10 mouse cellular contexts compared by ENCODE assay signal in the genomic region with DNA sequence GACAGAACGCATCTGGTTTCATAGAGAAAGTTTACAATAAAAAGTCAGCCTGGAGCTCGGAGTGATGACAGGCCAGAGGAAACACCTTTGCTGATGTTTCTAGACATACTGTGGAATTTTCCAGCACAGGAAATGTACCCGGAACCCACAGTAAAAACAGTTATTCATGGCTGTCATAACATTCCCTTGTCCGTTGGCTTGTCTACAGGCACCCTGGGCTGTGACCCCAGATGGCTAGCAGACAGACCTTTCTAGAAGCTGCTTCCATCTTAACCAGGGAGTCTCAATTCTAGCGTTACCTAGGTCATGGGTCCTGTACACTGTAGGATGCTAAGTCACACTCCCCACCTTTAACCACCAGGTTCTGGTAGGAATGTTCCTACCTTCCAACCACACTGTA.
DNase-seq lines count a peak whose midpoint lies in the region; ATAC-seq lines count a peak whose summit lies in the region.
"Had no signal": no experiment of that assay in that cellular context is flagged by ENCODE, and none has a peak within 500 bp of the region (broad histone marks: within the 10 kb centered on the region; RNA-seq: fewer than 3 reads in every experiment).

No protein-coding gene starts in this region.

- 53% methylated on average over 5 of the region's 5 CpGs for WGBS in heart, embryonic 10.5 days
- 48% methylated on average over 5 of the region's 5 CpGs for WGBS in lung, embryonic 16.5 days
- WGBS in forebrain, embryonic 14.5 days, result 89% methylated on average over 5 of the region's 5 CpGs

- H3K4me3 ChIP-seq in heart, embryonic 10.5 days, result no peak overlapping the region
- H3K4me3 ChIP-seq in lung, embryonic 16.5 days (ENCODE audit: low read length), result no peak overlapping the region
- no peak overlapping the region for H3K4me3 ChIP-seq in forebrain, embryonic 14.5 days (ENCODE audit: low read depth, low read length)
- H3K4me3 ChIP-seq: hindbrain, embryonic 15.5 days; liver, embryonic 13.5 days had no signal

- H3K4me1 ChIP-seq in heart, embryonic 10.5 days, result peaks cover 47% of the 10 kb centered on the region
- H3K4me1 ChIP-seq in lung, embryonic 16.5 days (replicated peaks; ENCODE audit: control insufficient read depth, insufficient read depth, low read length), result peaks cover 16% of the 10 kb centered on the region
- no peaks in the 10 kb centered on the region for H3K4me1 ChIP-seq in forebrain, embryonic 14.5 days (ENCODE audit: control insufficient read depth, insufficient read depth, low read length)
- H3K4me1 ChIP-seq: liver, embryonic 13.5 days had no signal

- no peaks in the 10 kb centered on the region for H3K36me3 ChIP-seq in heart, embryonic 10.5 days
- H3K36me3 ChIP-seq in lung, embryonic 16.5 days (ENCODE audit: control insufficient read depth, insufficient read depth, low read length), result no peaks in the 10 kb centered on the region
- H3K36me3 ChIP-seq in forebrain, embryonic 14.5 days (ENCODE audit: control insufficient read depth, insufficient read depth, low read length), result no peaks in the 10 kb centered on the region
- H3K36me3 ChIP-seq: hindbrain, embryonic 15.5 days; liver, embryonic 13.5 days had no signal

- H3K9ac ChIP-seq in lung, embryonic 16.5 days (ENCODE audit: low read length), result no peak overlapping the region
- no peak overlapping the region for H3K9ac ChIP-seq in forebrain, embryonic 14.5 days (ENCODE audit: low read length)
- H3K9ac ChIP-seq: hindbrain, embryonic 15.5 days; liver, embryonic 13.5 days had no signal

- no peak for DNase-seq in heart, embryonic 10.5 days (ENCODE audit: low spot score)
- no peak for DNase-seq in heart, adult 8-10 months (ENCODE audit: low spot score)
- DNase-seq in induced T-regulatory cell, adult 2 months (ENCODE audit: low read depth), result peak; percentile 7
- DNase-seq in frontal cortex, postnatal 14 days (ENCODE audit: low spot score in 2 of 2), result no peak
- no peak for DNase-seq in forebrain, embryonic 14.5 days (ENCODE audit: low spot score)
- no peak for DNase-seq in MN1 (ENCODE audit: low spot score)
- DNase-seq: liver, embryonic 13.5 days had no signal

- no peaks in the 10 kb centered on the region for H3K27me3 ChIP-seq in heart, embryonic 10.5 days (ENCODE audit: insufficient read depth, poor library complexity, severe bottlenecking)
- H3K27me3 ChIP-seq in lung, embryonic 16.5 days (ENCODE audit: control insufficient read depth, insufficient read depth, low read depth, low read length), result no peaks in the 10 kb centered on the region
- H3K27me3 ChIP-seq in forebrain, embryonic 14.5 days (replicated peaks; ENCODE audit: control insufficient read depth, insufficient read depth, low read length), result no peaks in the 10 kb centered on the region
- H3K27me3 ChIP-seq: hindbrain, embryonic 15.5 days; liver, embryonic 13.5 days had no signal

- no peak overlapping the region for H3K4me2 ChIP-seq in lung, embryonic 16.5 days (ENCODE audit: low read depth, low read length)
- no peak overlapping the region for H3K4me2 ChIP-seq in forebrain, embryonic 14.5 days (ENCODE audit: low read length)
- H3K4me2 ChIP-seq: hindbrain, embryonic 15.5 days; liver, embryonic 13.5 days had no signal

- peak overlapping the region; percentile 80 for H3K27ac ChIP-seq in heart, embryonic 10.5 days
- H3K27ac ChIP-seq in lung, embryonic 16.5 days (ENCODE audit: low read length), result peak overlapping the region; percentile 57
- no peak overlapping the region for H3K27ac ChIP-seq in forebrain, embryonic 14.5 days (ENCODE audit: low read depth, low read length)
- H3K27ac ChIP-seq: hindbrain, embryonic 15.5 days; liver, embryonic 13.5 days had no signal

- ATAC-seq in activated CD4-positive, CD25-positive, alpha-beta regulatory T cell, adult 4 months, result peak; percentile 28
- ATAC-seq in lung, embryonic 16.5 days (ENCODE audit: low read depth), result peak; percentile 25; the same call in 1 of the 2 replicates
- no peak for ATAC-seq in forebrain, embryonic 14.5 days

- H3K9me3 ChIP-seq in heart, embryonic 10.5 days, result no peaks in the 10 kb centered on the region
- no peaks in the 10 kb centered on the region for H3K9me3 ChIP-seq in lung, embryonic 16.5 days (ENCODE audit: control insufficient read depth, low read length)
- no peaks in the 10 kb centered on the region for H3K9me3 ChIP-seq in forebrain, embryonic 14.5 days (replicated peaks; ENCODE audit: control insufficient read depth, low read length)
- H3K9me3 ChIP-seq: hindbrain, embryonic 15.5 days; liver, embryonic 13.5 days had no signal
